Mouse (Mus musculus) stomach, postnatal 0 days (tissue): ENCODE measurements at regions not wholly inside any gene's neighbourhood (a gene's known extent, or its start where the extent isn't known, plus 50 kb on each side); places are given as distances from the start of the nearest gene placed in this dataset.

ENCODE experiments used
- CTCF ChIP-seq: IDR thresholded peaks from 2 replicates; pipeline ENCODE4 v1.5.1; 2016; ENCODE audit warnings: antibody characterized with exemption, low read depth, mild to moderate bottlenecking, moderate library complexity
- EP300 ChIP-seq: optimal IDR thresholded peaks from 2 replicates; pipeline ENCODE3; 2016; ENCODE audit warnings: antibody characterized with exemption

DNA sequence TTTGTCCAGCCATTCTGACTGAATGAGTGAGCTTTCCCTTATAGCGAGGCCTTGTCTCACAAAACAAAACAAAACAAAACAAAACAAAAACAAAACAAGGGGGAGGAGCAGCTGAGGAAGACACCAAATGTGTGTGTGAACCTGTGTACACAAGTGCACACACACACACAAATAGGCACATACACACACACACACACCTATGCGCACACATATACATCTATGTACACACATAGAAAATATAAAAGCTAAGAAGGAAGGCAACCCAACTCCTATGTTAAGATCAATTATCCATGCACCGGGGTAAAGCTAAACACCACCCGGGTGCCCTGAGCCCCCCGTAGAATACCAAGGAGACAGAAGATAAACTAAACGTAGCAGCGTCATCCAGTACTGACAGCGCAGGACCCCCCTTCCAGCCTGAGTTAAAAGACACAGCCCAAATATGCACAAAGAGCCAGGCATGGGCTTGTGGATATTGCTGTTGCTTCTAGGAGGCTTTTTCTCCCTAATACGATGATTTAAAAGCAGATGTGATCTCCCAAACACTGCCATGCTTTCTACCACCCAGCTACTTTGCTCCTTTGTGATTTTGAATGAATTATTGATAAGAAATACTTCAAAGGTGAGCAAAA is 108.4 kb upstream of the Ptbp2 start:
- TF ChIP-seq CTCF (no peak), EP300 (no peak)
